12 mouse cellular contexts compared by ENCODE assay signal in the genomic region with DNA sequence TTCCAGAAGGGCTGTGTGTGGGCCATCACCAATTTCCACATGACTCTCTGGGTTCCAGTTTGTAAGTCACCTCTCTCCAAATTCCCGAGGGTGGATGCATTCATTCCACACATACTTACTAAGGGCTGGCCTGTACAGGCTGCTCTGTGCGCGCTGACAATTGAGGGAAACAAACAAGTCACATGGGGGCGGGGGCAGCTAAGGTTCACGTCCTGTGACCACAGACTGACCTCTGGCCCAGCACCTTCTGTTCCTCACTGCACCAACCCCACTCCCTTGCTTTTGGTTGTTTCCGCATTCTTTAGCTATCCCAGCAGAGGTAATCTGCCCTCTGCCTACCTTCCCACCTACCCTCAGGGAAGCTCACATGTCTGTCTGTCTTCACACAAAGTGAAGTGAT. TPM values are rescaled to one million over a fixed set of nuclear protein-coding genes. Genes with fewer than 3 reads are reported as not detected.
A peak's percentile ranks its signal among the peaks of the same experiment; 100 is the strongest.
DNase-seq lines count a peak whose midpoint lies in the region.
"Had no signal": no experiment of that assay in that cellular context is flagged by ENCODE, and none has a peak within 500 bp of the region (broad histone marks: within the 10 kb centered on the region; RNA-seq: fewer than 3 reads in every experiment).

No protein-coding gene starts in this region.

- DNase-seq in adrenal gland, adult (ENCODE audit: inconsistent age in 2 of 2, low spot score in 1 of 2) = peak; percentile 66 to 80
- DNase-seq in adrenal gland, postnatal 4 days (ENCODE audit: low spot score in 2 of 2) = no peak
- DNase-seq in urinary bladder, postnatal 14 days (ENCODE audit: low spot score) = peak; percentile 47
- DNase-seq in urinary bladder, postnatal 25 days (ENCODE audit: low spot score) = no peak
- DNase-seq in kidney, postnatal 36 days = peak; percentile 92 to 96
- DNase-seq in spleen, postnatal 4 days (ENCODE audit: low spot score in 2 of 2) = no peak
- no peak for DNase-seq in cerebellum, adult 18-20 months
- no peak for DNase-seq in thymus, postnatal 0 days (ENCODE audit: low spot score)
- DNase-seq: midbrain, embryonic 14.5 days; thymus, postnatal 25 days had no signal

RNA-seq across cellular contexts. Expression of a gene that starts 31.6 kb away (rescaled TPM):
- total RNA-seq in adrenal gland, postnatal 4 days (2021) = 10 to 100 TPM; 57.4 to 67.8 TPM
- 5.8 and 9.3 TPM in 2 replicates for polyA plus RNA-seq in thymus, postnatal 0 days (2015; fragmentation: Nextera tagmentation; extraction: Ambion mirVana)

RNA-seq across cellular contexts. Expression of a gene that starts 35.9 kb away (rescaled TPM):
- total RNA-seq in adrenal gland, postnatal 4 days (2021) = 10 to 100 TPM; 24.9 to 32.1 TPM
- 2.4 and 3.9 TPM in 2 replicates for polyA plus RNA-seq in thymus, postnatal 0 days (2015; fragmentation: Nextera tagmentation; extraction: Ambion mirVana)
- total RNA-seq: common myeloid progenitor, adult 5-6 weeks had no signal

RNA-seq across cellular contexts. Expression of a gene that starts 48.4 kb away (rescaled TPM):
- 1 to 10 TPM; 3.7 to 3.8 TPM for total RNA-seq in adrenal gland, postnatal 4 days (2021)
- polyA plus RNA-seq in thymus, postnatal 0 days (2015; fragmentation: Nextera tagmentation; extraction: Ambion mirVana) = 0.23 and 0.33 TPM in 2 replicates

RNA-seq across cellular contexts. Expression of a gene that starts 53.6 kb away (rescaled TPM):
- total RNA-seq in adrenal gland, postnatal 4 days (2021) = 1 to 10 TPM; 7.4 to 9.5 TPM
- 0.08 TPM in 1 of 2 replicates, not detected in the other for polyA plus RNA-seq in thymus, postnatal 0 days (2015; fragmentation: Nextera tagmentation; extraction: Ambion mirVana)
- polyA plus RNA-seq: forebrain, embryonic 11.5 days had no signal

Comparison
In these comparisons a context has a peak if more than half of its experiments do, and no peak if none do; other contexts are left out.
1. DNase-seq: peak in adrenal gland, adult (2 of 2), urinary bladder, postnatal 14 days (single experiment) and kidney, postnatal 36 days (2 of 2); none in adrenal gland, postnatal 4 days (0 of 2), urinary bladder, postnatal 25 days (single experiment), spleen, postnatal 4 days (0 of 2), cerebellum, adult 18-20 months (0 of 2) and thymus, postnatal 0 days (single experiment).